Mouse (Mus musculus): ENCODE measurements around the gene Scaper. TPM values are rescaled to one million over a fixed set of nuclear protein-coding genes. Genes with fewer than 3 reads are reported as not detected.

Scaper gene
- polyA plus RNA-seq, 1 experiment: 10.8 TPM

- peak within 1 kb of the TSS; percentile 39 for H3K27ac ChIP-seq (ENCODE audit: insufficient read depth, low read length)
- no peak for TF ChIP-seq CTCF (IDR thresholded peaks at IDR 0.05; ENCODE audit: extremely low read depth, insufficient read depth, low read length)
- TF ChIP-seq POLR2A (IDR thresholded peaks at IDR 0.05; ENCODE audit: extremely low read depth, insufficient read depth, low read length): no peak; the same call in 1 of the 2 replicates
- H3K4me1 ChIP-seq (ENCODE audit: control insufficient read depth, insufficient read depth, low read length): no peaks in the 10 kb centered on the region
- H3K4me3 ChIP-seq (ENCODE audit: insufficient read depth, low read length): peak within 1 kb of the TSS; percentile 46
These were observed 425.8 kb downstream of the Scaper start, which contains the start of gene Etfa for GRCm38 (mm10) chr9:55512027-55512543. Gene Etfa (minus strand): TSS chr9:55512243.

- Histone ChIP-seq H3K4me1 (ENCODE audit: control insufficient read depth, insufficient read depth, low read length) (no peaks in the 10 kb centered on the region), H3K27ac (ENCODE audit: insufficient read depth, low read length) (peak overlapping the region; percentile 39), H3K4me3 (ENCODE audit: insufficient read depth, low read length) (peak overlapping the region; percentile 46)
- TF ChIP-seq CTCF (IDR thresholded peaks at IDR 0.05; ENCODE audit: extremely low read depth, insufficient read depth, low read length) (no peak), POLR2A (IDR thresholded peaks at IDR 0.05; ENCODE audit: extremely low read depth, insufficient read depth, low read length) (no peak)
These were observed 426.4 kb downstream of the Scaper start for GRCm38 (mm10) chr9:55511521-55511993.

- Histone ChIP-seq H3K27ac (ENCODE audit: insufficient read depth, low read length) (no peak overlapping the region), H3K4me1 (ENCODE audit: control insufficient read depth, insufficient read depth, low read length) (no peaks in the 10 kb centered on the region), H3K4me3 (ENCODE audit: insufficient read depth, low read length) (no peak overlapping the region; the same call in 1 of the 2 replicates)
- no peak for TF ChIP-seq CTCF (IDR thresholded peaks at IDR 0.05; ENCODE audit: extremely low read depth, insufficient read depth, low read length)
- no peak for TF ChIP-seq POLR2A (IDR thresholded peaks at IDR 0.05; ENCODE audit: extremely low read depth, insufficient read depth, low read length)
These were observed 427.2 kb downstream of the Scaper start for GRCm38 (mm10) chr9:55510651-55511235.

- Histone ChIP-seq H3K27ac (ENCODE audit: insufficient read depth, low read length) (no peak overlapping the region), H3K4me1 (ENCODE audit: control insufficient read depth, insufficient read depth, low read length) (no peaks in the 10 kb centered on the region), H3K4me3 (ENCODE audit: insufficient read depth, low read length) (no peak overlapping the region)
- TF ChIP-seq POLR2A (IDR thresholded peaks at IDR 0.05; ENCODE audit: extremely low read depth, insufficient read depth, low read length): no peak
- TF ChIP-seq CTCF (IDR thresholded peaks at IDR 0.05; ENCODE audit: extremely low read depth, insufficient read depth, low read length): no peak
These were observed 428.2 kb downstream of the Scaper start for GRCm38 (mm10) chr9:55509731-55510130.

GRCm38 (mm10) chr9:55508701-55509100 lies 429.2 kb downstream of the Scaper start:
- Histone ChIP-seq H3K4me1 (ENCODE audit: control insufficient read depth, insufficient read depth, low read length) (no peaks in the 10 kb centered on the region), H3K4me3 (ENCODE audit: insufficient read depth, low read length) (no peak overlapping the region), H3K27ac (ENCODE audit: insufficient read depth, low read length) (no peak overlapping the region)
- no peak for TF ChIP-seq POLR2A (IDR thresholded peaks at IDR 0.05; ENCODE audit: extremely low read depth, insufficient read depth, low read length)
- TF ChIP-seq CTCF (IDR thresholded peaks at IDR 0.05; ENCODE audit: extremely low read depth, insufficient read depth, low read length): no peak

- Histone ChIP-seq H3K4me1 (ENCODE audit: control insufficient read depth, insufficient read depth, low read length) (no peaks in the 10 kb centered on the region), H3K27ac (ENCODE audit: insufficient read depth, low read length) (no peak overlapping the region), H3K4me3 (ENCODE audit: insufficient read depth, low read length) (no peak overlapping the region)
- TF ChIP-seq POLR2A (IDR thresholded peaks at IDR 0.05; ENCODE audit: extremely low read depth, insufficient read depth, low read length) (no peak), CTCF (IDR thresholded peaks at IDR 0.05; ENCODE audit: extremely low read depth, insufficient read depth, low read length) (no peak)
These were observed 430.0 kb downstream of the Scaper start for GRCm38 (mm10) chr9:55507922-55508321.

Other genes with a start within 250 kb of the Scaper start
- not detected in 2 replicates for gene 4930563M21Rik, start 72.4 kb upstream of the Scaper start, polyA plus RNA-seq (2012; rRNA removed)
- gene Rcn2, start 103.7 kb upstream of the Scaper start, polyA plus RNA-seq (2012; rRNA removed): 151 and 154 TPM in 2 replicates
- 2.7 and 3.2 TPM in 2 replicates for gene Pstpip1, start 151.8 kb upstream of the Scaper start, polyA plus RNA-seq (2012; rRNA removed)
- gene Tspan3, start 227.4 kb upstream of the Scaper start, polyA plus RNA-seq (2012; rRNA removed): 452 and 461 TPM in 2 replicates